In genomic region chr16:9994041-9994950, GRCm38 (mm10) we compare ENCODE assay signal across 9 mouse cellular contexts. TPM values are rescaled to one million over a fixed set of nuclear protein-coding genes. Genes with fewer than 3 reads are reported as not detected.
DNase-seq lines count a peak whose midpoint lies in the region; ATAC-seq lines count a peak whose summit lies in the region.
"Had no signal": no experiment of that assay in that cellular context is flagged by ENCODE, and none has a peak within 500 bp of the region (broad histone marks: within the 10 kb centered on the region; RNA-seq: fewer than 3 reads in every experiment).

No protein-coding gene starts in this region.

- peak overlapping the region; percentile 77 for H3K4me2 ChIP-seq in heart, embryonic 12.5 days
- peak overlapping the region; percentile 89 for H3K4me2 ChIP-seq in forebrain, embryonic 16.5 days (ENCODE audit: low read length)

- H3K9ac ChIP-seq in heart, embryonic 12.5 days: peak overlapping the region; percentile 27; the same call in 1 of the 2 replicates
- peak overlapping the region; percentile 57 for H3K9ac ChIP-seq in forebrain, embryonic 16.5 days (replicated peaks; ENCODE audit: low read depth, low read length)

- H3K27me3 ChIP-seq in heart, embryonic 12.5 days (replicated peaks): peaks cover 83% of the 10 kb centered on the region
- H3K27me3 ChIP-seq in forebrain, embryonic 16.5 days (replicated peaks; ENCODE audit: control insufficient read depth, insufficient read depth, low read length): peaks cover 46% of the 10 kb centered on the region

- peak overlapping the region; percentile 44 for H3K4me3 ChIP-seq in heart, embryonic 12.5 days
- peak overlapping the region; percentile 52 for H3K4me3 ChIP-seq in forebrain, embryonic 16.5 days (replicated peaks; ENCODE audit: low read length)
- H3K4me3 ChIP-seq: megakaryocyte, embryonic 14.5 days had no signal

- H3K27ac ChIP-seq in heart, embryonic 12.5 days (ENCODE audit: poor library complexity, severe bottlenecking): no peak overlapping the region
- no peak overlapping the region for H3K27ac ChIP-seq in forebrain, embryonic 16.5 days (ENCODE audit: low read length)

- intact Hi-C loops in left cerebral cortex, postnatal 25 days (cut with DNase I): loop anchor here (1.0 to 10.0 kb wide), 6 partner anchors 39 to 1112 kb away; no protein-coding TSS in a partner anchor

- peak; percentile 19; the same call in 1 of the 2 replicates for ATAC-seq in heart, embryonic 12.5 days (ENCODE audit: insufficient number of reproducible peaks, low FRiP score)
- ATAC-seq in forebrain, embryonic 16.5 days: peak; percentile 49

- peaks cover 33% of the 10 kb centered on the region for H3K4me1 ChIP-seq in heart, embryonic 12.5 days (replicated peaks)
- H3K4me1 ChIP-seq in forebrain, embryonic 16.5 days (replicated peaks; ENCODE audit: control insufficient read depth, insufficient read depth, low read length): peaks cover 23% of the 10 kb centered on the region

- no peaks in the 10 kb centered on the region for H3K36me3 ChIP-seq in heart, embryonic 12.5 days
- H3K36me3 ChIP-seq in forebrain, embryonic 16.5 days (ENCODE audit: control insufficient read depth, insufficient read depth): no peaks in the 10 kb centered on the region

- DNase-seq in heart, postnatal 4 days: no peak
- DNase-seq in Muller cell, postnatal 12 days (ENCODE audit: inconsistent ontology term): peak; percentile 5
- peak; percentile 55 to 74 for DNase-seq in left cerebral cortex, postnatal 25 days (ENCODE audit: low spot score in 2 of 2)
- DNase-seq in right cerebral cortex, adult 18-20 months: peak; percentile 74
- no peak for DNase-seq in cerebellum, postnatal 36 days
- DNase-seq in cerebellum, postnatal 10 days: no peak

- WGBS in heart, embryonic 12.5 days: under 1% methylated on average over 39 of the region's 51 CpGs
- WGBS in forebrain, embryonic 16.5 days: under 1% methylated on average over 47 of the region's 51 CpGs

- H3K9me3 ChIP-seq in heart, embryonic 12.5 days (replicated peaks): no peaks in the 10 kb centered on the region
- no peaks in the 10 kb centered on the region for H3K9me3 ChIP-seq in forebrain, embryonic 16.5 days (ENCODE audit: control insufficient read depth, low read length)
- H3K9me3 ChIP-seq: megakaryocyte, embryonic 14.5 days had no signal

RNA-seq across cellular contexts. Expression of gene Grin2a, which starts 1.1 kb away (rescaled TPM):
- polyA plus RNA-seq in heart, embryonic 12.5 days (2016; fragmentation: Nextera tagmentation; extraction: Ambion mirVana): 0.71 and 0.98 TPM in 2 replicates
- total RNA-seq in heart, postnatal 4 days (2021): under 1 TPM; 0.54 to 0.62 TPM
- 1.2 and 3.6 TPM in 2 replicates for polyA plus RNA-seq in forebrain, embryonic 16.5 days (2015; fragmentation: Nextera tagmentation; extraction: Ambion mirVana)
- total RNA-seq in left cerebral cortex, postnatal 25 days (2021): 100 to 1,000 TPM; 250 to 257 TPM

Comparison
In these comparisons a context has a peak if more than half of its experiments do, and no peak if none do; other contexts are left out.
1. DNase-seq: peak in Muller cell, postnatal 12 days (single experiment), left cerebral cortex, postnatal 25 days (2 of 2) and right cerebral cortex, adult 18-20 months (single experiment); none in heart, postnatal 4 days (single experiment), cerebellum, postnatal 36 days (0 of 2) and cerebellum, postnatal 10 days (0 of 2).
2. RNA of gene Grin2a, which starts 1.1 kb away (total RNA-seq): 250 to 257 TPM in left cerebral cortex, postnatal 25 days; 0.54 to 0.62 TPM in heart, postnatal 4 days; every median in the first group is over 100 times any median in the second.